Mouse (Mus musculus): ENCODE data around the gene Myo1g. TPM values are rescaled to one million over a fixed set of nuclear protein-coding genes. Genes with fewer than 3 reads are reported as not detected.
A peak's percentile ranks its signal among the peaks of the same experiment; 100 is the strongest.

Gene Myo1g
- polyA plus RNA-seq, 1 experiment from 2014 or later = 9.4 TPM

GRCm38 (mm10) chr11:6514837-6515236, 5.9 kb downstream of the Myo1g start:
- WGBS (ENCODE audit: insufficient replicate concordance) = 67% methylated on average over 7 of the region's 7 CpGs
- Histone ChIP-seq H3K9me3 (replicated peaks) (no peaks in the 10 kb centered on the region), H3K27ac (replicated peaks) (no peak overlapping the region), H3K36me3 (replicated peaks) (peaks cover 10% of the 10 kb centered on the region; the same call in 1 of the 2 replicates), H3K4me1 (replicated peaks) (peaks cover 7% of the 10 kb centered on the region), H3K4me3 (replicated peaks) (no peak overlapping the region), H3K27me3 (no peaks in the 10 kb centered on the region), H3K9ac (no peak overlapping the region), H3K4me2 (no peak overlapping the region)
- ATAC-seq (ENCODE audit: insufficient read depth) = no peak

GRCm38 (mm10) chr11:6508269-6508876, 12.4 kb downstream of the Myo1g start:
- no peak for ATAC-seq (ENCODE audit: insufficient read depth)
- Histone ChIP-seq H3K4me3 (replicated peaks) (no peak overlapping the region), H3K27ac (replicated peaks) (no peak overlapping the region), H3K4me2 (no peak overlapping the region), H3K4me1 (replicated peaks) (no peaks in the 10 kb centered on the region), H3K9ac (no peak overlapping the region), H3K27me3 (no peaks in the 10 kb centered on the region), H3K9me3 (replicated peaks) (no peaks in the 10 kb centered on the region), H3K36me3 (replicated peaks) (0 out of 2 replicates have a peak, but pooled peaks cover 3% of the 10 kb centered on the region)
- WGBS (ENCODE audit: insufficient replicate concordance) = 23% methylated on average over 1 of the region's 1 CpGs

- Histone ChIP-seq H3K4me3 (replicated peaks) (no peak overlapping the region), H3K36me3 (replicated peaks) (0 out of 2 replicates have a peak, but pooled peaks cover 4% of the 10 kb centered on the region), H3K27ac (replicated peaks) (no peak overlapping the region), H3K9ac (no peak overlapping the region), H3K9me3 (replicated peaks) (no peaks in the 10 kb centered on the region), H3K4me2 (no peak overlapping the region), H3K27me3 (no peaks in the 10 kb centered on the region), H3K4me1 (replicated peaks) (no peaks in the 10 kb centered on the region)
- whole genome bisulfite sequencing (ENCODE audit: insufficient replicate concordance) = 72% methylated on average over 9 of the region's 9 CpGs
- ATAC-seq (ENCODE audit: insufficient read depth) = no peak
Observed at GRCm38 (mm10) chr11:6506516-6506915, 14.2 kb downstream of the Myo1g start.

- Histone ChIP-seq H3K27me3 (no peaks in the 10 kb centered on the region), H3K9me3 (replicated peaks) (no peaks in the 10 kb centered on the region), H3K4me1 (replicated peaks) (no peaks in the 10 kb centered on the region), H3K4me2 (no peak overlapping the region), H3K4me3 (replicated peaks) (no peak overlapping the region), H3K36me3 (replicated peaks) (0 out of 2 replicates have a peak, but pooled peaks cover 4% of the 10 kb centered on the region), H3K27ac (replicated peaks) (no peak overlapping the region), H3K9ac (no peak overlapping the region)
- ATAC-seq (ENCODE audit: insufficient read depth) = 0 out of 2 replicates have a peak, but pooled peaks have one; percentile 51
- WGBS (ENCODE audit: insufficient replicate concordance) = 55% methylated on average over 6 of the region's 6 CpGs
Observed at GRCm38 (mm10) chr11:6504689-6505088, 16.1 kb downstream of the Myo1g start.

DNA sequence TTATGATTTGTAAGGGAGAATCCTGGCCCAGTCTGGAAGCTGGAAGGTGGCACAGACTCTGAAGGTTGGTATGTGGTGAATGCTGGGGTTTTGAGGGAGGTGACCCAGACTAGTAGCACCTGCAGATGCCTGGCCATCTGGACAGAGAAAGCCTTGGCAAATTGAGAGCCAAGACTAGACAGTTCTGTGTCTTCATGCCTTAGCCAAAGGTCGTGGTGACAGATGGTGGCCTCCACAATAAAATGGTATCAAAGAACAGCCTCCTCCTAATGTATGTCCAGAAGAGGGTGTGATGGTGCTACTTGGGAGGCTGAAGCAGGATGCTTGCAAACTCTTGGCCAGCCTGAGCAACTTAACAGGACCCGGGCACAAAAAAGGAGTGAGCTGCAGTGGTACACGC, 16.5 kb downstream of the Myo1g start:
- Histone ChIP-seq H3K4me2 (no peak overlapping the region), H3K9ac (no peak overlapping the region), H3K36me3 (replicated peaks) (0 out of 2 replicates have a peak, but pooled peaks cover 4% of the 10 kb centered on the region), H3K9me3 (replicated peaks) (no peaks in the 10 kb centered on the region), H3K27ac (replicated peaks) (no peak overlapping the region), H3K4me1 (replicated peaks) (no peaks in the 10 kb centered on the region), H3K27me3 (no peaks in the 10 kb centered on the region), H3K4me3 (replicated peaks) (no peak overlapping the region)
- WGBS (ENCODE audit: insufficient replicate concordance) = 49% methylated on average over 3 of the region's 3 CpGs
- no peak for ATAC-seq (ENCODE audit: insufficient read depth)

DNA sequence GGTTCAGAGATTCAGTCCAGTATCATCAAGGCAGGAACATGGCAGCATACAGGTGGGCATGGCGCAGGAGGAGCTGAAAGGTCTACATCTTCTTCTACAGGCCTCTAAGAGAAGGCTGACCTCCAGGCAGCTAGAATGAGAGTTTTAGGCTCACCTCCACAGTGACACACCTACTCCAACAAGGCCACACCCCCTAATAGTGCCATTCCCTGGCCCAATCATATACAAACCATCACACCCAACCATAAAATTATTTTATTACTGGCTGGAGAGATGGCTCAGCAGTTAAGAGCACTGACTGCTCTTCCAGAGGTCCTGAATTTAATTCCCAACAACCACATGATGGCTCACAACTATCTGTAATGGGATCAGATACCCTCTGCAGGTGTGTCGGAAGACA, 18.3 kb downstream of the Myo1g start:
- 76% methylated on average over 2 of the region's 2 CpGs for WGBS (ENCODE audit: insufficient replicate concordance)
- no peak for ATAC-seq (ENCODE audit: insufficient read depth)

DNA sequence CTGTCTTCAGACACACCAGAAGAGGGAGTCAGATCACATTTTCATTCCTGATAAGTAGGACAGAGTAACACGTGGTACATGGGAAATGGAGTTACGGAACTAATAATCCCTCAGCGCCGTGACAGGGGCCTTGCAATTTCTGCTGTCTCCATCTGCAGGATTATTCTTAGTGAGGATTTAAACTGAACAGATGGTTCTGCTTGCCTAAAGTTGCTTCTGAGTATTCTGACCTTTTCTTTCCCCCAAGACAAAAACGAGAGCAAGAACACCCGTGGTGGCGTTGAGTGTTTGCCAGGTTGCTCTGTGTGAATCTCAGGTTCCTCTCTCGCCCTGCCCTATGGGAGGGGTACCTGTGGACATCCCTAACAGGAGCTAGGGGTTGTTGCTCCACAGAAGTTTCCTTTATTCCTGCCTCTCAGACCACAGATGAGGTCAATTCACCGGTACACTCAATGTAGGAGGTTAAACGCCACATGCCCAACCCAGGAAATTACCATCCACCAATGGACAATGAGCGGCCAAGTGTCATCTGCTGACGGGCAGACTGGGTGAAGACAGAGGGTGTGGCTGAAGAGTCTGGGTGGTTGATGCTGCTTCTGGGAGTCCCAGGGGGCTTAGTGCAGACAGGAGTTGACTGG, 23.3 kb downstream of the Myo1g start:
- no peaks in the 10 kb centered on the region for H3K36me3 ChIP-seq (replicated peaks)
- no peak overlapping the region for H3K9ac ChIP-seq
- ATAC-seq (ENCODE audit: insufficient read depth) = no peak
- H3K4me1 ChIP-seq (replicated peaks) = no peaks in the 10 kb centered on the region
- H3K4me3 ChIP-seq (replicated peaks) = no peak overlapping the region
- no peak overlapping the region for H3K27ac ChIP-seq (replicated peaks)
- 70% methylated on average over 12 of the region's 12 CpGs for WGBS (ENCODE audit: insufficient replicate concordance)
- no peaks in the 10 kb centered on the region for H3K9me3 ChIP-seq (replicated peaks)
- H3K4me2 ChIP-seq = no peak overlapping the region
- no peaks in the 10 kb centered on the region for H3K27me3 ChIP-seq

More for the DNA sequence above, 18.3 kb downstream of the Myo1g start:
- no peak overlapping the region for H3K9ac ChIP-seq
- H3K9me3 ChIP-seq (replicated peaks) = no peaks in the 10 kb centered on the region
- H3K4me1 ChIP-seq (replicated peaks) = no peaks in the 10 kb centered on the region
- H3K36me3 ChIP-seq (replicated peaks) = 0 out of 2 replicates have a peak, but pooled peaks cover 4% of the 10 kb centered on the region
- H3K4me2 ChIP-seq = no peak overlapping the region
- H3K27me3 ChIP-seq = no peaks in the 10 kb centered on the region
- no peak overlapping the region for H3K27ac ChIP-seq (replicated peaks)
- no peak overlapping the region for H3K4me3 ChIP-seq (replicated peaks)

DNA sequence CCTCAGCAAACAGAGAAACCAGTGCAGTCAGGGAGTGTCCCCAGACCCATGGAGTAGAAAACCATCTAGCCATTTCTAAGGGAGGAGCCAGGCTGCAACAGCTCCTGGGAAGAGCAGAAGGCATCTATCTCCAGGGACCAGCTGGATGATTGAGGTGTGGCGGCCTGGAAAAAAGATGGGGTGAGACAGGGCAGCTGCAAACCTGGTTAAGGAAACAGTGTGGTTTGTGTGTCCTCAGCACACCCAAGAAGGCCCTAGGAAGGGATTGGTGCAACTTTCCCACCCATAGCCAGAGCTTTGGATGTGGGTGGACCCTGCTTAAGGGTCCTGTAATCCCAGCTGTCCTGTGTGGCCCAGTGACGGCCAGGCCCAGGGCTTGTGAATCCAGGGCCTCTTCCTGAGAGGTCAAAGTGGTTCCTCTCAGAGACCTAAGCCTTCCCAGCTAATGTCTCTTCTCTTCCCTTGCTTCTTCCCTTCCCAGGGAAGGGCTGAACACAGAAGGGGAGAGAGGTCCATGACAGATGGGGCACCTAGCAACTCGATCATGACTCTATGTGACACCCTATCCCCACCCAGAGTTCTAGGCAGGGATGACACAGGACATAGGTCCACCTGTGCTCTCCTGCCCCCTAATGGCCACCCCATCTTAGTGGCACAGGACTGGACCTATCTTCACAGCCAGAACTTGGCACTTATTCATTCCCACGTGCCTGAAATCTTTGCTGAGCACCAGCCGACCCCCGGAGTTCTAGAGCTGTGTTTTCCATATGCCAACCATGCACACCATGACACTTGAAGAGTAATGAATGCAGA, 30.9 kb downstream of the Myo1g start:
- Histone ChIP-seq H3K27me3 (no peaks in the 10 kb centered on the region), H3K9me3 (replicated peaks) (no peaks in the 10 kb centered on the region), H3K9ac (no peak overlapping the region), H3K36me3 (replicated peaks) (no peaks in the 10 kb centered on the region), H3K4me3 (replicated peaks) (no peak overlapping the region), H3K27ac (replicated peaks) (no peak overlapping the region), H3K4me2 (no peak overlapping the region), H3K4me1 (replicated peaks) (peaks cover 21% of the 10 kb centered on the region)
- ATAC-seq (ENCODE audit: insufficient read depth) = peak; percentile 49; the same call in 1 of the 2 replicates
- 36% methylated on average over 6 of the region's 6 CpGs for WGBS (ENCODE audit: insufficient replicate concordance)

GRCm38 (mm10) chr11:6489257-6489656, 31.5 kb downstream of the Myo1g start:
- WGBS (ENCODE audit: insufficient replicate concordance) = 83% methylated on average over 7 of the region's 7 CpGs
- H3K27ac ChIP-seq (replicated peaks) = no peak overlapping the region
- ATAC-seq (ENCODE audit: insufficient read depth) = no peak
- H3K9me3 ChIP-seq (replicated peaks) = no peaks in the 10 kb centered on the region
- H3K9ac ChIP-seq = no peak overlapping the region
- no peak overlapping the region for H3K4me2 ChIP-seq
- no peaks in the 10 kb centered on the region for H3K27me3 ChIP-seq
- H3K4me1 ChIP-seq (replicated peaks) = peaks cover 21% of the 10 kb centered on the region
- H3K4me3 ChIP-seq (replicated peaks) = no peak overlapping the region
- H3K36me3 ChIP-seq (replicated peaks) = no peaks in the 10 kb centered on the region

DNA sequence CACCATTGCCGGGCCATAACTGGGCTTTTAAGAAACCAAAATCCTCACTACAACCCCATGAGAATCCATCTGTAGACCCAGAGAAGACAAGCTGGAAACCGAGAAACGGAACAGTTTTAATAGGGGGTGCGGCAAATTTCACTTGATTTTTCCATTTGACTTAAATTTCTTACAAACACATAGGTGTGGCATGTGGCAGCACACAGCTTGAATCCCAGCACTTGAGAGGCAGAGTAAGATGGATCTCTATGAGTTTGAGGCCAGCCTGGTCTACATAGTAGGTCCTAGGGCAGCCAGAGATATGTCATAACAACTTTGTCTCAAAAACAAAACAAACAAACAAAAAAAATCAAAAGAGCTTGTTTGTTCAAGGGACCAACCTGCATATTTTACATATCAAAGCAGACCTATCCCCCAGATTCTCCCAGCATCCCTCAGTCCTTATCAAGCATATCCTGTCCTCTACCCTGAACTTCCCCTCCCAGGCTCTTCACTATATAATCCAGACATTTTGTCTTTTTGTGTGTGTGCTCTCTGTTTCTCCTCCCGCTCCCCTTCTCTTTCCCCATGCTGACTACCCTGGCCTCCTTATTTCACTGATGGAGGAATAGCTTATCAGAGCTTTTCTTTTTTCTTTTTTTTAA, 32.6 kb downstream of the Myo1g start:
- no peak for ATAC-seq (ENCODE audit: insufficient read depth)
- 82% methylated on average over 5 of the region's 5 CpGs for WGBS (ENCODE audit: insufficient replicate concordance)
- Histone ChIP-seq H3K9me3 (replicated peaks) (no peaks in the 10 kb centered on the region), H3K36me3 (replicated peaks) (no peaks in the 10 kb centered on the region), H3K27ac (replicated peaks) (no peak overlapping the region), H3K27me3 (no peaks in the 10 kb centered on the region), H3K4me1 (replicated peaks) (peaks cover 24% of the 10 kb centered on the region), H3K4me3 (replicated peaks) (no peak overlapping the region), H3K4me2 (no peak overlapping the region), H3K9ac (no peak overlapping the region)

DNA sequence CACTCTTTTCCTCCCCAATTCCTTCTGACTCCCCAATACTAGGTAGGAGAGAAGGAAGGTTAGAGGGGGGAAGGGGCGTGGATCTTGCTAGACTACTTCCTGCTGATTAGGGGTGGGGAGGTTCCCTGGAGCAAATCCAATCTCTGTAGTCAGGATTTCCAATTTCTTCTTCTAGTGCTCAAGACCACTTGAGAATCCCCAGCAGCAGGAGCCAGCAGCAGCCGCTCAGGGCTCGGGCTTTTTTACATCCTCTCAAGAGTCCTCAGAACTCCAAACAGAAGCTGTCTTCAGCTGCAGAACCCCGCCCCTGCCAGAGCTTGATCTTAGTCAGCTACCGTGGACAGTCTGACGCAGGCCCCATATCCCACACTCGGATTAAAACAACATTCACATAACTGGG, 33.3 kb downstream of the Myo1g start:
- Histone ChIP-seq H3K27me3 (no peaks in the 10 kb centered on the region), H3K4me3 (replicated peaks) (no peak overlapping the region), H3K9me3 (replicated peaks) (no peaks in the 10 kb centered on the region), H3K9ac (no peak overlapping the region), H3K4me2 (no peak overlapping the region), H3K36me3 (replicated peaks) (no peaks in the 10 kb centered on the region), H3K4me1 (replicated peaks) (peaks cover 26% of the 10 kb centered on the region), H3K27ac (replicated peaks) (no peak overlapping the region)
- WGBS (ENCODE audit: insufficient replicate concordance) = 47% methylated on average over 7 of the region's 7 CpGs
- ATAC-seq (ENCODE audit: insufficient read depth) = no peak

Data from liver, embryonic 15.5 days (tissue).